Mouse (Mus musculus) brain, adult 10 weeks (tissue): ENCODE data around the gene Mybpc2. TPM values are rescaled to one million over a fixed set of nuclear protein-coding genes. Genes with fewer than 3 reads are reported as not detected.

Experiments used
- polyA plus RNA-seq: library from polyadenylated mRNA; stranded (reverse); fragments of 350-450 nt; fragmentation: Illumina TruSeq; extraction: RNeasy Lipid Tissue Mini Kit (QIAGEN cat#74804); gene quantifications from one replicate; pipeline ENCODE4 v1.2.3, GENCODE M21; 2015; ENCODE audit warnings: low read depth, low replicate concordance

Gene Mybpc2
- polyA plus RNA-seq, result 0.19 TPM

GRCm38 (mm10) chr7:44524502-44524901, at the start of gene Mybpc2:
TSS of gene Mybpc2 (minus strand) at chr7:44524656.

GRCm38 (mm10) chr7:44572213-44572701, 47.8 kb upstream of the Mybpc2 start, which contains the start of gene Napsa:
TSS of gene Napsa (plus strand) at chr7:44572380.

DNA sequence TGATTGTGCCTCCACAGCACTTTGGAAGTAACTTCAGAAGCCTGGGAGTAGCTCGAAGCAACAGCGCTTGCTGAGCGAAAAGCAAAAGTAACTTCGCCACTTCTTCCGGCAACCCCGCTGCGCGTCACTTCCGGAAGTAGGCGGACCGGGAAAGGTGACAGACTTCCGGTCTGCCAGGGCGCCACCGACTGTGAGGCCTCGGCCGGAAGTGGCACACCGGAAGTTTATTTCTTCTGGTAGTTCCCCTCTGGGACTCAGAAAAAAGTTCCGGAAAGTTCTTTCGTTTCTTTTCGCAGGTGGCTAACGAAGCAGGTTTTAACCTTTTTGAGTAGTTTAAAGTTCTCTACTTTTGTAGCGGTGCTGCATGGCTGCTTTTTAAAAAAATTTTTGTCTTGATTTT, 29.4 kb upstream of the Mybpc2 start, which contains the start of gene Nr1h2:
Gene Nr1h2, minus strand, starts transcription at position 126 of the 400 bp plus-strand sequence.

GRCm38 (mm10) chr7:44548497-44549087, 24.1 kb upstream of the Mybpc2 start, which contains the start of gene Pold1:
TSS of gene Pold1 (minus strand) at chr7:44548849.

GRCm38 (mm10) chr7:44531946-44532732, 7.7 kb upstream of the Mybpc2 start, which contains the start of gene Spib:
TSS of gene Spib (minus strand) at chr7:44532071.

DNA sequence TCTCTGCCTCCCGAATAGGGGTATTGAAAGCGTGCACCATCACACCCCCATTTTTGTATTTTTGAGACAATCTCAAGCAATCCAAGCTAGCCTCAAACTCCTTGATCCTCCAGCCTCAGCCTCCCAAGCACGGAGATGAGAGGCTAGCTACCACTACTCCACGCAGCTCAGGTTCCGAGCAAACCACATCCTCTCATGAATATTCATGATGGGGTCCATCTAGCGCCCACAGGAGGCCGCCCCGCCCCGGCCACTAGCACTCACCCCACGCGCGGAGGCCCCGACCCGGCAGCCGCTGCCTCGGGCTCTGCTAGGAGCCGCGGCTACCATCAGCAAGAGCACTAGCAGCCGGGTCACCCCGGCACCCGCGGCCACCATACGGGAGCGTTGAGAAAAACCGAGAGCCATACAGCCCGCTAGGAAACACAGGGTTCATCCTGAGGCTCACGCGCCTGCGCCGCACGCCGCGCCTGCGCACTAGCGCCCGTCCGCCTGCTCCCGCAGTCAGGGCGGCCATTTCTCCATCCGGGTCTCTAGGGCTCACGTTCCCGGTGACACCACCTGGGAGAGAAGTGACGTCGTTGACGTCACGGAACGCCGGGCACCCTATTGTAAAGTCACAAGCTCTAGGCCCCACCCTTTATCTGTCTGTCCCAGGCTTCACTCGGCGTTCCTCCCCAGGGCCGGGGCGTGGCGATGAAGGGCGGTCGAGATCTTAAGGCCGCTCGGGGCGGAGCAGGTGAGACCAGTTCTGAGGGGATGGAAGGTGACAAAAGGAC, 28.3 kb downstream of the Mybpc2 start, which contains the start of the genes Emc10 and Fam71e1:
Gene Emc10, minus strand, starts transcription at position 538 of the 779 bp plus-strand sequence.
Gene Fam71e1, plus strand, starts transcription at position 590 of the 779 bp plus-strand sequence.

DNA sequence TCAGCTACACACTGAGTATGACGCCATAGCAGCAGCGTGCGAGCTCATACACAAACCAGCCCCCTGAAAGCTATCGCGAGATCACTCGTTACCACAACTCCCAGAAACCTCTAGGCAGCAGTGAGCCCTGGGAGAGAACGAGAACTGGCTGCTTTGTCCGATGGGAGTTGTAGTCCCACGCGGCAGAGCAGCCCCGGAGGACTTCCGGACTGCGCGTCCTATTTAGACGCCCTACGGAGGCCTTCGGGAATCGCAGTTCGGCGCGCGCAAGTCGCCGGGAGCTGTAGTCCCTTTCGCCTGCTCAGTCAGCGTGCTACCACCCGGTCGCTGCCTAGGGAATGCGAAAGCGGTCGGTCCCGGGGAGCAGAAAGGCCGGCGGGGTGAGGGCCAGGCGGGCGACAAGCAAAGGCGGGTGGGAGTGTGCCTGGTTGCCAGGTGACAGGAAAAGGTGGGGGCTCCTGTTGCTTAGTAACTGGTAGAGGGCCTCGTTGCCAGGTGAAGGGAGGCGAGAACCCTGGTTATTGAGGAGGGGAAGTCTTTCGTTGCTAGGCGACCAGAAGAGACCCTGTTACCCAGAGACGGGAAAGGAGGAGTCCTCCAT, 56.5 kb downstream of the Mybpc2 start, which contains the start of gene Josd2:
Gene Josd2, plus strand, starts transcription at position 170 of the 601 bp plus-strand sequence.

DNA sequence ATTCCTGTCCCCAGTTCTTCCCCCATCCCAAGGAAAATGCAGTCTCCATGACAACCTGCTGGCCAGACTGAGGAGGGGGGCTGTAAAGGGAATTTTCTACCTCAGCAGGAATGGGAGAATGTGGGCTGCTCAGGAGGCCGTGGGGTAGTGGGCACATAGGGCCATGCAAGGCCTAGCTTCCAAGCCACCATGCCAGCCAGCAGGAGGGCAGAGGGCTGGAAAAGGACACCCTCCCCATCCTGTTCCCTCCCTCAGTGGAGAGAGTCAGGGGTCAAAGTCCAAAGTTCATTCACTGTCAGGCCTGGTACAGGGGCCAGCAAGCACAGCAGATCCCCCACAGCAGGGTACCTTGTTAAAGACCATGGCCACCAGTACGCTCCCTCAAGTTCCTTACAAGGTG, 59.3 kb downstream of the Mybpc2 start, which contains the start of gene Aspdh:
Gene Aspdh, plus strand, starts transcription at position 281 of the 400 bp plus-strand sequence.

Other genes with a start within 250 kb of the Mybpc2 start
- gene Clec11a, start 217.8 kb downstream of the Mybpc2 start, polyA plus RNA-seq, result 3.5 TPM
- gene Shank1, start 214.4 kb downstream of the Mybpc2 start, polyA plus RNA-seq, result 128 TPM
- 52.4 TPM for gene Syt3, start 140.6 kb downstream of the Mybpc2 start, polyA plus RNA-seq
- gene 1700008O03Rik, start 138.8 kb downstream of the Mybpc2 start, polyA plus RNA-seq, result 2.1 TPM
- 115 TPM for gene Lrrc4b, start 95.6 kb downstream of the Mybpc2 start, polyA plus RNA-seq
- gene Aspdh, start 59.3 kb downstream of the Mybpc2 start, polyA plus RNA-seq, result 4.1 TPM
- 128 TPM for gene Josd2, start 56.7 kb downstream of the Mybpc2 start, polyA plus RNA-seq
- gene Emc10, start 28.1 kb downstream of the Mybpc2 start, polyA plus RNA-seq, result 221 TPM
- gene Fam71e1, start 28.1 kb downstream of the Mybpc2 start, polyA plus RNA-seq, result 11.4 TPM
- not detected for gene Spib, start 7.4 kb upstream of the Mybpc2 start, polyA plus RNA-seq
- gene Pold1, start 24.2 kb upstream of the Mybpc2 start, polyA plus RNA-seq, result 9.0 TPM
- gene Nr1h2, start 29.3 kb upstream of the Mybpc2 start, polyA plus RNA-seq, result 56.3 TPM
- not detected for gene Napsa, start 47.7 kb upstream of the Mybpc2 start, polyA plus RNA-seq
- gene Kcnc3, start 66.0 kb upstream of the Mybpc2 start, polyA plus RNA-seq, result 68.0 TPM
- 18.8 TPM for gene Myh14, start 146.2 kb upstream of the Mybpc2 start, polyA plus RNA-seq
- gene Izumo2, start 184.1 kb upstream of the Mybpc2 start, polyA plus RNA-seq, result not detected
- 30.2 TPM for gene Vrk3, start 223.8 kb upstream of the Mybpc2 start, polyA plus RNA-seq
- 0.91 TPM for gene Zfp473, start 226.4 kb upstream of the Mybpc2 start, polyA plus RNA-seq